9 mouse cellular contexts compared by ENCODE assay signal in the genomic region with DNA sequence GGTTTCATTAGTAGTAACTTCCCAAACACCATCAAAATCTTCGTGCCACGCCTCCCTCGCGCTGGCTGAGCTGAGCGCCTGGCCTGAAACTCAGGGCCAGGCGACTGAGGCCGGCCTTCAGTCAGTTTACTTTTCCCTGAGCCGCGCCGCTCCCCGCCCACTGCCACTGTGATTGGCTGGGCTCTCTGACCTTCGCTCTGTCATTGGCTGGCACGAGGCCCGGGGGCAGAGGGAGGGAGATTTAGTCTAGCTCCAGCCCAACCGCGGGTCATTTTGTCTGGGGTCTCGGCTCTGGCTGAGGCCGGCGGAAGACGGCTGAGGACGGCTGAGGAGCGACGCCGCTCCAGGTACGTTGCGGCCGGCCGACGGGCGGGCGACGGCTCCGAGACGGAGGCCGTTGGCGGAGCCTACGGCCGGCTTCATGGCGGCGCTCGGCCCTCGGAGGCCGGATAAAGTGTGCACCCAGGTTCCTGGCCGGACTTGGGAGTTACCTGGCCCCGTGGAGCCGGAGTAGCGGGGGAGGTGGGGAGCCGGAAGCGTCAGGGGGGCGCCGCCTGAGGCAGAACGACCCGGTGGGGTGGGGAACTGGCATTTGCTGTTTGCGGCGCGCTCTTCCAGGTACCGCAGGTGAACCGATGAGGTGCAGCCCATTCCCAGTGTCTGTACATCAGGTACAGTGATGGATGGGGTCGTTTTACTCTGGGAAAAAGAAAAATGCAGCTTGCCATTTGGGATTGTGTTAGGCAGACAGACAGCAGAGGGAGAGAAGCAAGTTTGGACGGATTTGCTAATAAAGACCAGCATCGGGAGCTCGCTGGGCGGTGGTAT. TPM values are rescaled to one million over a fixed set of nuclear protein-coding genes. Genes with fewer than 3 reads are reported as not detected.
DNase-seq lines count a peak whose midpoint lies in the region; ATAC-seq and TF ChIP-seq lines count a peak whose summit lies in the region.
"Had no signal": no experiment of that assay in that cellular context is flagged by ENCODE, and none has a peak within 500 bp of the region (broad histone marks: within the 10 kb centered on the region; RNA-seq: fewer than 3 reads in every experiment).

A gene (plus strand): TSS at position 34 of the 828 bp plus-strand sequence.

- peak within 1 kb of the TSS; percentile 64 for H3K27ac ChIP-seq in ES-E14 (ENCODE audit: insufficient read depth, low read depth, low read length, poor library complexity, severe bottlenecking)
- no peak within 1 kb of the TSS for H3K27ac ChIP-seq in forebrain, embryonic 16.5 days (ENCODE audit: low read length)
- no peak within 1 kb of the TSS for H3K27ac ChIP-seq in liver, embryonic 12.5 days

- H3K36me3 ChIP-seq in ES-E14 (ENCODE audit: control insufficient read depth, insufficient read depth, low read length, poor library complexity, severe bottlenecking), result peaks cover 5% of the 10 kb centered on the region
- H3K36me3 ChIP-seq in forebrain, embryonic 16.5 days (ENCODE audit: control insufficient read depth, insufficient read depth), result no peaks in the 10 kb centered on the region
- no peaks in the 10 kb centered on the region for H3K36me3 ChIP-seq in liver, embryonic 12.5 days
- H3K36me3 ChIP-seq: G1E had no signal

- ATAC-seq in forebrain, embryonic 16.5 days, result peak; percentile 98
- peak; percentile 96 for ATAC-seq in liver, embryonic 12.5 days

- H3K4me1 ChIP-seq in ES-E14 (ENCODE audit: control insufficient read depth in 2 of 2, insufficient read depth in 2 of 2, low read length in 2 of 2, poor library complexity in 1 of 2), result 0 out of 4 replicates have a peak, but pooled peaks cover 0 to 1% of the 10 kb centered on the region in 2 experiments
- peaks cover 10% of the 10 kb centered on the region for H3K4me1 ChIP-seq in forebrain, embryonic 16.5 days (replicated peaks; ENCODE audit: control insufficient read depth, insufficient read depth, low read length)
- peaks cover 11% of the 10 kb centered on the region for H3K4me1 ChIP-seq in liver, embryonic 12.5 days

- intact Hi-C loops in heart, postnatal 10 days (cut with DNase I), result no loop called here

- peaks cover 6% of the 10 kb centered on the region; the same call in 1 of the 2 replicates for H3K27me3 ChIP-seq in forebrain, embryonic 16.5 days (replicated peaks; ENCODE audit: control insufficient read depth, insufficient read depth, low read length)
- H3K27me3 ChIP-seq in liver, embryonic 12.5 days (replicated peaks), result peaks cover 7% of the 10 kb centered on the region; the same call in 1 of the 2 replicates

- peaks cover 9% of the 10 kb centered on the region for H3K9me3 ChIP-seq in ES-E14 (ENCODE audit: control insufficient read depth, insufficient read depth, low read depth, low read length)
- H3K9me3 ChIP-seq in forebrain, embryonic 16.5 days (ENCODE audit: control insufficient read depth, low read length), result peaks cover 3% of the 10 kb centered on the region
- H3K9me3 ChIP-seq in liver, embryonic 12.5 days (replicated peaks), result no peaks in the 10 kb centered on the region; the same call in 1 of the 2 replicates
- H3K9me3 ChIP-seq: G1E had no signal

- H3K4me3 ChIP-seq in ES-E14 (ENCODE audit: insufficient read depth in 1 of 2, low read depth in 1 of 2, low read length in 2 of 2, poor library complexity in 1 of 2, severe bottlenecking in 1 of 2), result peak within 1 kb of the TSS; percentile 79 to 84
- peak within 1 kb of the TSS; percentile 52 for H3K4me3 ChIP-seq in forebrain, embryonic 16.5 days (replicated peaks; ENCODE audit: low read length)
- peak within 1 kb of the TSS; percentile 66 for H3K4me3 ChIP-seq in liver, embryonic 12.5 days

- in situ Hi-C loops in ES-E14 (cut with MboI; ENCODE audit: low sequenced_read_pairs in 2 of 2, unreplicated experiment in 2 of 2), result no loop called here

- H3K9ac ChIP-seq in ES-E14 (ENCODE audit: insufficient read depth, low read depth, low read length, poor library complexity, severe bottlenecking), result peak within 1 kb of the TSS; percentile 85
- peak within 1 kb of the TSS; percentile 42 for H3K9ac ChIP-seq in forebrain, embryonic 16.5 days (replicated peaks; ENCODE audit: low read depth, low read length)
- H3K9ac ChIP-seq in liver, embryonic 12.5 days, result peak within 1 kb of the TSS; percentile 72

- peak within 1 kb of the TSS; percentile 77 for H3K4me2 ChIP-seq in forebrain, embryonic 16.5 days (ENCODE audit: low read length)
- H3K4me2 ChIP-seq in liver, embryonic 12.5 days, result peak within 1 kb of the TSS; percentile 94

- WGBS in forebrain, embryonic 16.5 days, result 1% methylated on average over 63 of the region's 63 CpGs
- WGBS in liver, embryonic 12.5 days (ENCODE audit: insufficient replicate concordance), result 3% methylated on average over 63 of the region's 63 CpGs

- DNase-seq in ES-E14 (ENCODE audit: low read depth, low spot score), result peak; percentile 88
- peak; percentile 76 to 78 for DNase-seq in cerebellum, adult 18-20 months
- DNase-seq in heart, postnatal 10 days, result peak; percentile 93 to 94
- DNase-seq in kidney, postnatal 36 days, result peak; percentile 90 to 96
- peak; percentile 88 for DNase-seq in neural tube, embryonic 10.5 days (ENCODE audit: extremely low spot score, low spot score)
- peak; percentile 13 for DNase-seq in telencephalon, adult 2 months (ENCODE audit: low read depth, low spot score)

TF ChIP-seq in ES-E14, 5 proteins besides CTCF, POLR2A, EP300 and RAD21:
- 0 out of 2 replicates have a peak, but pooled peaks have one; percentile 46 for TF ChIP-seq HCFC1 (IDR thresholded peaks at IDR 0.05; ENCODE audit: borderline replicate concordance, insufficient read depth, low read length)
- TF ChIP-seq ZC3H11A (IDR thresholded peaks at IDR 0.05; ENCODE audit: borderline replicate concordance, low read depth, low read length), result no peak
- no peak for TF ChIP-seq ZNF384 (IDR thresholded peaks at IDR 0.05; ENCODE audit: low read depth, low read length)
- TF ChIP-seq CHD2 (IDR thresholded peaks at IDR 0.05; ENCODE audit: low read depth, low read length), result peak; percentile 52; the same call in 1 of the 2 replicates
- TF ChIP-seq MAFK (IDR thresholded peaks at IDR 0.05; ENCODE audit: insufficient read depth, low read depth, low read length), result no peak

RNA-seq across cellular contexts. Expression of the gene that starts here (rescaled TPM):
- 13.3 and 15.8 TPM in 2 replicates for total RNA-seq in ES-E14 (2012; rRNA removed)
- 0.18 TPM in 1 of 2 replicates, not detected in the other for polyA plus RNA-seq in forebrain, embryonic 16.5 days (2015; fragmentation: Nextera tagmentation; extraction: Ambion mirVana)
- total RNA-seq in heart, postnatal 10 days (2021), result under 1 TPM in 1 of 2 experiments, not detected in 1; 0.19 TPM
- polyA plus RNA-seq in liver, embryonic 12.5 days (2016; fragmentation: Nextera tagmentation; extraction: Ambion mirVana), result 0.32 and 0.35 TPM in 2 replicates
- total RNA-seq: G1E had no signal
- polyA plus RNA-seq: G1E had no signal

Comparison
In these comparisons a context has a peak if more than half of its experiments do, and no peak if none do; other contexts are left out.
1. RNA of the gene that starts here (total RNA-seq): 13.3 to 15.8 TPM in ES-E14; 0.19 TPM in heart, postnatal 10 days; every median in the first group is over 10 times any median in the second.
2. Peak in ATAC-seq, H3K4me3 ChIP-seq, H3K9ac ChIP-seq and H3K4me2 ChIP-seq in forebrain, embryonic 16.5 days; RNA of the gene not detected or under 1 TPM.
3. Peak in DNase-seq in heart, postnatal 10 days; RNA of the gene not detected or under 1 TPM.
4. Peak in ATAC-seq, H3K4me3 ChIP-seq, H3K9ac ChIP-seq and H3K4me2 ChIP-seq in liver, embryonic 12.5 days; RNA of the gene not detected or under 1 TPM.
5. DNase-seq: peak in every context shown above with its lines; median percentile 94 in heart, postnatal 10 days; 93 in kidney, postnatal 36 days; 88 in ES-E14; 88 in neural tube, embryonic 10.5 days; 77 in cerebellum, adult 18-20 months; 13 in telencephalon, adult 2 months.
6. Peak in every context shown above with its lines, with median percentiles within 50 percentile points of each other: H3K4me3 ChIP-seq and H3K9ac ChIP-seq.